Mouse (Mus musculus) G1E (cell line): ENCODE results near the gene Exoc6.

Experiments
- CTCF ChIP-seq: IDR thresholded peaks from 2 replicates; pipeline ENCODE4 v1.5.1; 2012; ENCODE audit warnings: low read depth, low read length, inconsistent platforms, mixed read lengths
- POLR2AphosphoS5 ChIP-seq: IDR thresholded peaks from 2 replicates; pipeline ENCODE4 v1.6.1; 2012; ENCODE audit warnings: low read depth, low read length, inconsistent platforms; ENCODE audit not compliant: insufficient replicate concordance
- TAL1 ChIP-seq: conservative IDR thresholded peaks from 2 replicates; pipeline ENCODE4 v1.6.1; 2012; ENCODE audit warnings: low read depth, low read length, inconsistent platforms, mixed read lengths

GRCm38 (mm10) chr19:37697651-37698272, 147.5 kb downstream of the Exoc6 start, which contains the start of gene Cyp26a1:
- TF ChIP-seq CTCF (no peak), POLR2AphosphoS5 (no peak), TAL1 (no peak)
